Mouse (Mus musculus) liver, embryonic 16.5 days (tissue): ENCODE measurements around the gene Fam83c. TPM values are rescaled to one million over a fixed set of nuclear protein-coding genes. Genes with fewer than 3 reads are reported as not detected.

Source experiments
- polyA plus RNA-seq: library from polyadenylated mRNA; unstranded; fragments of >200 nt; fragmentation: Nextera tagmentation; extraction: Ambion mirVana; gene quantifications from 2 replicates; pipeline ENCODE4 v1.2.1, GENCODE M21; 2015

Fam83c gene
- polyA plus RNA-seq, 1 experiment from 2014 or later, result 0.14 TPM

Other genes with a start within 250 kb of the Fam83c start
- gene Gss, start 242.0 kb downstream of the Fam83c start, polyA plus RNA-seq, result 77.8 and 81.1 TPM in 2 replicates
- 0.94 and 1.7 TPM in 2 replicates for gene Myh7b, start 223.6 kb downstream of the Fam83c start, polyA plus RNA-seq
- 49.7 and 50.7 TPM in 2 replicates for gene Trpc4ap, start 142.5 kb downstream of the Fam83c start, polyA plus RNA-seq
- 29.5 and 30.3 TPM in 2 replicates for gene Edem2, start 105.4 kb downstream of the Fam83c start, polyA plus RNA-seq
- gene Gm17581, start 99.0 kb downstream of the Fam83c start, polyA plus RNA-seq, result not detected in 2 replicates
- 0.96 and 1.4 TPM in 2 replicates for gene Procr, start 83.7 kb downstream of the Fam83c start, polyA plus RNA-seq
- not detected in 2 replicates for gene Mmp24, start 59.5 kb downstream of the Fam83c start, polyA plus RNA-seq
- 4.8 and 5.6 TPM in 2 replicates for gene BC029722, start 15.4 kb downstream of the Fam83c start, polyA plus RNA-seq
- gene Eif6, start 7.9 kb downstream of the Fam83c start, polyA plus RNA-seq, result 108 TPM in 2 replicates
- gene Uqcc1, start 95.5 kb upstream of the Fam83c start, polyA plus RNA-seq, result 26.5 and 34.1 TPM in 2 replicates
- not detected in 2 replicates for gene Gm15557, start 105.9 kb upstream of the Fam83c start, polyA plus RNA-seq
- not detected in 2 replicates for gene Gdf5, start 110.5 kb upstream of the Fam83c start, polyA plus RNA-seq
- gene Cep250, start 121.6 kb upstream of the Fam83c start, polyA plus RNA-seq, result 6.6 and 7.0 TPM in 2 replicates
- 0.54 and 0.98 TPM in 2 replicates for gene 6430550D23Rik, start 173.1 kb upstream of the Fam83c start, polyA plus RNA-seq
- gene Ergic3, start 173.2 kb upstream of the Fam83c start, polyA plus RNA-seq, result 93.2 and 93.9 TPM in 2 replicates
- gene Fer1l4, start 218.1 kb upstream of the Fam83c start, polyA plus RNA-seq, result not detected in 2 replicates
- gene Spag4, start 230.3 kb upstream of the Fam83c start, polyA plus RNA-seq, result 0.54 and 0.72 TPM in 2 replicates